Mouse (Mus musculus) 3134 (cell line): ENCODE data around the gene Gimap3.

Experiments
- DNase-seq: peaks from one replicate; pipeline ENCODE4 v3.0.0-alpha.2; 2011; ENCODE audit warnings: low spot score; ENCODE audit not compliant: insufficient read length; ENCODE audit errors: extremely low read depth

Gene Gimap3

DNA sequence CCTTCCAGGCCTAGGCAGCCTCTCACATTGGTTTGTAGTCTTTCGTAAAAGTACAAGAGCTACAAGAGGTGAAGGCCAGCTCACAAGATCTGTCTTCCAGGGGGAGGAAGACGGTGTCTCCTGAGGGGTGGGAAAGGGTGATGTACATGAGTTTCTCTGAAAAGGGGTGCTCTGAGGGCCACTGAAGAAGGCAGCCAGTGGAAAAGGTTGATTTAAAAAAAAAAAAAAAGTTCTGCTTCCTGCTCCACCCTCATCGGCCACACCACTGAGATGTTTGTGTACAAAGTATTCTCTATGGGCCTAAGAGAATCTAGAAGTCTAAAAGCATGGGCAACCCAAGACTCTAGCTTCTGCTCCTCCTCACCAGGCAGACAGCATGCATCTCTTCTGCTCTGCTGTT lies at the start of gene Gimap3:
Gene Gimap3 (minus strand): TSS at position 156 of the 400 bp plus-strand sequence.
- no peak for DNase-seq

DNA sequence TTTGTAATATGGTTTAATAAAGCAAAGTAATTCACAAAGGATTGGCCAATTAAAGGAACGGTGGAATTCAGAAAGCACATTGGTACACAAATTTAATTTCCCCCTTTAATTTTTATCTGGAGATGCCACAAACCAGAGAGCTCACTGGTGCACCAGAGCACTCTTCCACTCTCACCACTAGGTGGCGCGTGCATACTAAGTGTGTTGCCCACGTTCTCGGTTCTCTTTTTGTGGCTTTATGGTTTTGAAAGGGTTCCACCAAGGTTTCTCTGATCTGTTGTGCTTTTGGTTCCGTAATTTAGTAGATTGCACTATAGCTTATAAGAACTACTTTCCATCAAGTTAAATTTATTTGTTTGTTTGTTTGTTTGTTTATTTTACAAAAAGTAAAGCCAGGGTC lies 47.2 kb upstream of the Gimap3 start:
- no peak for DNase-seq

DNA sequence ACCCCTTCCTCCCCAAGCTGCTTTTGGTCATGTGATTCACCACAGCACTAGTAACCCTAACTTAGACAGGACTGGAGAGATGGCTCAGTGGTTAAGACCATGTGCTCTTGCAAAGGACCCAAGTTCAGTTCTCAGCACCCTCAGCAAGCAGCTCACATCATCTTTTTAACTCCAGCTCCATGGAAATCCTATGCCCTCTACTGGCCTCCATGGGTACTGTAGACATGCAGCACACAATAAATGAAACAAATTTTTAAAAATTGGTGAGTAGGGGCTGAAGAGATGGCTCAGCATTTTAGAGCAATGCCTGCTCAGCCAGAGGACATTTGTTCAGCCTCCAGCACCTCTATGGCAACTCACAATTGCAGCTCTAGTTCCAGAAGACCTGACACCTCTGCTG lies 44.4 kb upstream of the Gimap3 start:
- no peak for DNase-seq

DNA sequence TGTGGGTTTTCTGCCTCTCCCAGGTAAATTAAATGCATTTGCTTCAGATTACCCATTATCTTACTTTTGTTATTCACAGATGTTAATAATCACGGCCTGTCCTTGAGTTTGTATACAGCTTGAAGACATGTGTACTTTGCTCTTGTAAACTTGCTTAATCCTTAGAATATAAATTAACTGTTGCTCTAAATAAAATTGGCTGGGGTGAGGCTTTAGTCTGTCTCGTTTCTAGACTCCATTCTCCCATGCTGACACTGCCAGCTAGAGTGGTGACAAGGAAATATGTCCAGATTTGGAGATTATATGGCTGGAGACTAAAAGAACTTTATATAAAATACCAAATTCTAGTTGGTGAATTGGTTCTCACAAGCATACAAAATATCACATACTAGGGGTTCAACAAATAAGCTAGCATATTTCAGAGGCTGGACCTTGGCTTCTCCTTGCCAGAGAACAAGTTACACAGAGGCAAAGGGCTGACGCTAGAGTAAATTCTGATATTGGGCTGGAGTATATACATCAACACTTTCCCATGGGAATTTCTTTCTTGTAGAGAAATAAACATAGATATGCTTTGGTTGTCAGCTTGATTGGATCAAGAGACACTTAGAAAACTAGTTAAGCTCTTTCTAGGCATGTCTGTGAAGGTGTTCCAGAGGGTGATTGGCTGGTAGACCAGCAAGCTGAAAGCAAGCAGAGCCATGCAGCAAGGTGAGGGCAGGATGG lies 39.0 kb upstream of the Gimap3 start:
- no peak for DNase-seq

DNA sequence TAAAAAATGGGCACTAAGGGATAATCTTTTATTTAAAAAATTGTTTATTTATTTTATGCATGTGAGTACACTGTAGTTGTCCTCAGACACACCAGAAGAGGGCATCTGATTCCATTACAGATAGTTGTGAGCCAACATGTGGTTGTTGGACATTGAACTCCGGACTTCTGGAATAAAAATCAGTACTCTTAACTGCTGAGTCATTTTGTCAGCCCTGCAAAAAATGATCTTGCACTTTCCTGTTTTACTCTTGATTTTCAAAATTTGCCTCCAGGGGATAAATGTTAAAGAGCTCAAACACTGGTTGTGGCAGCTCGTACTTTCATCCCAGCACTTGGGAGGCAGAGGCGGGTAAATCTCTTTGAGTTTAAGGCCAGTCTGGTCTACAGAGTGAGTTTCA lies 36.1 kb upstream of the Gimap3 start:
- DNase-seq, result no peak

DNA sequence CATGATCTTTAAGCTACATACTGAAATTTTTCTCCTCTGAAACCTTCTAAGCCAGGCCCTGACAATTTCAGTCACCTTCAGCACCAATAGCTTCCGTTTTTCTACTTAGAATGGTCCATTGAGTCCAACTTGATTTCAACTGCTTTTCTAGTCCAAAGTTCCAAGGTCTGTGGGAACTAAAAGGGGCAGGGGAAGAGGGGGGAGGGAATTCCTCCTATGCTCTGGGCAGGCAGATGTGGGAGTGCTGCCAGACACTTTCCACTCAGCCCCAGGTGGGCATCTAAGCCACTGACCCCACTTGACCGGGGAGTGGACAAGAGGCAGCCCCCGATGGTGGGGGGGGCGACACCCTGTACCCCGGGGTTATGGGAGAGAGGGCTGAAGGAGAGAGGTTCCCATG lies 33.7 kb upstream of the Gimap3 start:
- no peak for DNase-seq

DNA sequence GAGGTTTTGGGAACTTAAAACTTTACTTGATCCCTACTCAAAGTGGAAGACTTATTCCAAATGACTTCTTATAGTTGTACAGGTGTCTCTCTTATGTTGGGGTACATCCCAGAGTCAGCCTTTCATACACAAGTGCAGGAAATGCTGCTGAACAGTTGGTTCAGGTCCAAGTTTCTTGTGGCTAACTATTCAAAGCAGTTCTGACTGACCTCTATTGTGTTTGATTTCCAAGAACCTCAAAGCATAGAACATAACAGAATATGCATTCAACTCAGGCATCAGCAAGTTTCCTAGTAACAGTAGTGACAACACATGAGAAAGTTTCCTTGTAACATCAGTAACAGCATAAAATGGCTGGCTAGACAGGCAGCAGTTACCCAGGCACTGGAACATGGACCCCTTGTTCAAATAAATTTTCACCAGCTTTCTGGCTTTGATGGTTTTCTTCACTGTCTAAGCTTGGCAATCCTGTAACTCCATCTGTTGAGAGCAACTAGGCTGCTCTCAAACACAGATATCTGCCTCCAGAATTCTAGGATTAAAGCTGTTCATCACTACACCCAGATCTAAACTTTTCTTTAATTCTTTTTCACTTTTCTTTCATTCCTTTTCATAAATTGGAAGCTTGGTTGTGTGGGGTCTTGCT lies 32.9 kb upstream of the Gimap3 start:
- DNase-seq, result no peak

DNA sequence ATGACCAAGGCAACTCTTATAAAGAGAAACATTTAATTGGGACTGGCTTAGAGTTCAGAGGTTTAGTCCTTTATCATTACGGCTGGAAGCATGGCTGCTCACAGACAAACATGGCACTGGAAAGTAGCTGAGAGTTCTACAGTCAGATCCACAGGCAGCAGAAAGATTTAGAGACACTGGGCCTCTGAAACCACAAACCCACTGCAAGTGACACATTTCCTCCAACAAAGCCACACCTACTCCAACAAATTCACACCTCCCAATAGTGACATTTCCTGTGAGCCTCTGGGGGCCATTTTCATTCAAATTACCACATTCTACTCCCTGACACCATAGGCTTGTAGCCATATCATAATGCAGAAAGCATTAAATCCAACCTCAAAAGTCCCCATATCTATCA lies 31.2 kb upstream of the Gimap3 start:
- DNase-seq, result peak; percentile 7

DNA sequence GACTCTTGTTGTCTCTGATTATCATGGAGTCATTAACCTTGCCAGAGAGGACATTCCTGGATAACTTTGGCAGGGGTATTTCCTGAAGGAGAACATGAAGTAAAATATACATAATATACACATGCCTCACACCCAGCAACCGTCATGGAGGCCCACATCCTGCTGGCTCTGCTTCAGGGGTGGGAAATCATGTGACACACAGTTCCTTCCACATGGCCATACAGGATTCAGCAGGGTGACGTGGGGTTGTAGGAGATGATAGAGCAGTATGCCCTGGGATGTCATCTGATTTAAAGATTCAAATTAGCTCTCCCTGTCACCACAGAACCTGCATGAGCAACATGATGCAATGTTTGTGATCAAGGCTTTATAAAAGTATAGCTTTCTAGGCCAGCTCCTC lies 17.2 kb upstream of the Gimap3 start:
- no peak for DNase-seq

DNA sequence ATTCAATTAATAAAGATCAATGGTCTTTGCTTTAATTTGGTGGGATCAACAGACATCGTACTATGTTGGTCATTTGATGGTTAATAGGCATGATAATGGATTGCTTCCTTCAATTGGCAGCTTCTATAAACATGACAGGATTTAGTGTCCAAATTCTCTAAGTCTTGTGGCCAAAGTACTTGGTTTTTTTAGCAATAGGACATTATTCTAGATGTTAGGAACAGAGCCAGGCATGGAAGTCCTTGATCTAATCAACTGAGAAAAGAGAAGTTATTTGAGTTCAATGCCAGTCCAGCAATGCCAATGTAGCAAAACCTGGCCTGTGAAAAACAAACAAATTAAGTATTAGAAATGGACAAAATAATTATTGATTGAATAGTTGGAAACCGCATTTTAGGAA lies 14.9 kb upstream of the Gimap3 start:
- no peak for DNase-seq

DNA sequence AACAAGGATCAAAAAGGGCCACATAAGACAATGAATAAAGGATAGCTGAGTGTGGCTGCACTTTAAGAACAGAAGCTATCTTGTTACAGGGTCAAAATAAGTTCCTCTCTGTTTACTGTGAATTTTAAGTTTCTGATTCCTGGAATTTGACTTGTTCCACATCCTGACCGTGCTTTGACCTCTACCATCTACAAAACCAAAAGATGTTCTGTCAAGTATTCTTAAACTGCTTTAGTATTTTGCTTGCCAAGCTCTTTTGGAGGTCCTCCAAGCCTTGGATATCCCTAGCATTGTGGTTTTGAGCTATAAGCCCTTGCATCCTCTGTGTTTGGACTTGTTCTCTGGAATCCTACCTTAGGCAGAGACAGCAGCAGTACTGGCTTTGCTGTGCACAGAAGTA lies 14.5 kb upstream of the Gimap3 start:
- DNase-seq, result peak; percentile 4

DNA sequence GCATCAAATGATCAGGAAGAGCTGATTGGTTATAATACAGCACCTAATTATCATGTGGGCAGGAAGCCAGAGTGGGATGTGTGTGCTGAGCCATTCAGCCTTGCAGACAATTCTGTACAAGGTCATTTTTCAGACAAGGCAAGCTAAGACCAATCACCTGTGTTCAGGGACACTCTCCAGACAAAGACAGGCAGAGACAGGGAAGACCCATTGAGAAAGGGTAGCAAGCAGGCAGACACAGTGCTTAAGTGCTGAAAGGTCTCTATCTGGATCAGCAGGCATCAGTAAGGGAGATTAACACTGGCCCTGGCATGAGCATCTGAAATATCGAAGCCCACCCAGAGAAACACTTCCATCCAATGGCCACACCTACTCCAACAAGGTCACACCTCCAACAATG lies 13.8 kb upstream of the Gimap3 start:
- DNase-seq, result no peak

DNA sequence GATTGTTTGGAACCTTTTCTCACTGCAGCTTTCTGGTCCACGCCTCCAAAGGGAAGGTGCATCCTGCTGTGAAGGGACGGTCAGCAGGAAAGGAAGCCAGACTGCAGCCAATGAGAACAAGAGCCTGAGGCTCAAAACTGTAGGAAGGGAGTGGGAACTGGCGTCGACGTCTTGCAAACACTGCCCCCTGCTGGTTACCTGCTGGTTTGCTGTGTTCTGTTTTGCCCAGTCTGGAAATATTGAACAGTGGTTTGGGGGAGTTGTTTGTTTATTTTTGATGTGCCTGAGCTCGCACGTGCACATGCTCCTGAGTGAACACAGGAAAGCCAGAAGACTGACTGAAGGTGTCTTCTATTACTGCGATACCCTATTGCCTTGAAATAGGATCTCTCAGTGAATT lies 1.4 kb upstream of the Gimap3 start:
- DNase-seq, result peak; percentile 31

DNA sequence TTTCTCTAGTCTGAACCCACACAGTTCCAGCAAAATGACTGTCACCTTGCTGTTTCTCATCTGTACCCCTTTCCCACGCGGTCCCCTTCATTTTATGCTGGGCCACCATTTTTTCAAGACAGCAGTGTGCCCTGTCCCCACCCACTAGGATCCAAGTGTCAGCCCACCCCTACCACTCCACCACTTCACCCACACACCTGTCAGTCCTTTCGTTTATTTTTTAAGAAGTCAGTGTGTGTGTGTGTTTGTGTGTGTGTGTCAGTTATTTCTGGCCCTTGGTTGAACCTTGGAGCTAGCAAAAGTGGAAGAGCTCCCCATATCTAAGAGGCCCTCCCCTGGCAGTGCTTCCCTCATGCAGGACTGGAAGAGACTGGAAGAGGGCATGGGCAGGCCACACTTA lies 1.7 kb downstream of the Gimap3 start:
- DNase-seq, result no peak

DNA sequence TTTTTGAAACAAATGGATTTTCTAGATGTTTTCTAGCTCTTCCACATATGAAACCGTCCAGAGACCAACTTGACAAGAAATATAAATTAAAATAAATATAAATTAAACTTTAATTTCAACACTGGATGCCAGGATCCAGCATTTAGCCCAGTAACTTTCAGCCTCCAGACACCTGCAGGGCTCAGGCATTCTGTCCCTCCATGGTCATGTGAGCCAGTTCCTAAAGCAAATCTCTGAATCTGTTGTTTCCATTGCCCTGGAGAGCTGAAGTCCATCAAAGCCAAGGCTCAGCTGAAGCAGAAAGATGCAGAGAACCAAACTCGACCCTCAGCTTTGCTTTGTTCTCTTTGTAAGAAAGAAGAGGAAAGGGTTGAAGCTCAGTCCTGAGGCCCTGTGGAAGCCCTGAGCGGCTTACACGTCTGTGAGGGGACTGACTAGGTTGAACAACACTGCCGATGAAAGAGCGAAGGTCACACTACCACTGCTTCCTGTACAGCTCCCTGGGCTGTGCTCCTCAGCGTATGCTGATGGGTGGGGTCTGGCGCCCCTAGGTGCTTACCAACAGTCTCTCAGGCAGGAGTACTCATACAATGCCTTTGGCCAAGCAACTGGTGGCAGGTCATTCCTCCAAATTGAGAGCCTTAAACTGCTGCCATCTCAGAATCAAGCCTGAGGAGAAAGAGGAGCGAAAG lies 2.3 kb downstream of the Gimap3 start:
- DNase-seq, result no peak

DNA sequence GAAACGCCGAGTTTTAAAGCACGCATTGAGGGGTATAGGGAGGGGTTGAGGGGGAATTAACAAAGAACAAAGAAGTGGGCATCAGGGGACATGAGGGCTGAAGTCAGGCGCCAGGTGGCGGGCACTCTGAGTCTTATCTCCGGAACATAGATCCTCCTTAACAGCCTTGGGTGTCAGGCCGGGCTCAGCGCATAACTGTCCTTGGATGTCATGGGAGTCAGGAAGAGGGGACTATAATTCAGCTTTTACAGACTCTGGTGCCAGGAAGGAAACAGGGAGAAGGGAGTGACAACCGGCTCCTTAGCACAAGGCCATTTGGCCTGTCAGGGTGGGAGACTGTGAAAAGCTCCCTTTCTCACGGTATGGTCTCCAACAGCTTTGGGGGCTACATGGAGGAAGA lies 6.2 kb downstream of the Gimap3 start:
- DNase-seq, result no peak

DNA sequence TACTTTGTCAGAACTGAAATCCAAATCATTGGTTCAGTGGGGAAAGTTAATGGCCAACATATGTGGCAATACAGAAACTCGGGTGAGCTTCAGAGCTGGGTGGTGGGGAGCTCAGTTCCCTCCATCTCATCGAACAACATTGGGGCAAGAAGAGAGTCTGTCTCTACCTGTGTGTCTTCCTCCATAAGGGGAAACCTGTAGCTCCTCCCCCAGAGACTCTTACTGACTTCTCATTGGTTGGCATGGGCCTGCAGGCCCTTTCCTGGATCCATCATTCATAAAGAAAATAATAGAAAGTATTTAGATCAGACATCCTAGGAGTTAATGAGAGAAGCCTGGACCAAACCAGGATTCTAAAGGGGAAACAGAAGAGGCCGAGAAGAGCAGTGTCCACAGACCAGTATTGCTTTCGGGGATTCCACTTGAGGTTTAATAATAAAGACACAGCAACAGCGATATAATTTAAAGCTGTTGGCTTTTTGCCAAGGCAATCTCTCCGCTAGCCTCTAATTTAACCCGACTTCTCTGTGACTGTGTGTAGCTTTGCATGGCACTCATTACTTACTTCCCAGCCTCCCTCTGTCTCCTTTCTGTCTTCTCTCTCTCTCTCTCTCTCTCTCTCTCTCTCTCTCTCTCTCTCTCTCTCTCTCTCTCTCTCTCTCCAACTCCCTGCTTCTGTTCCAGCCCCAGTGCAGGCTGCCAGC lies 6.9 kb downstream of the Gimap3 start:
- no peak for DNase-seq

DNA sequence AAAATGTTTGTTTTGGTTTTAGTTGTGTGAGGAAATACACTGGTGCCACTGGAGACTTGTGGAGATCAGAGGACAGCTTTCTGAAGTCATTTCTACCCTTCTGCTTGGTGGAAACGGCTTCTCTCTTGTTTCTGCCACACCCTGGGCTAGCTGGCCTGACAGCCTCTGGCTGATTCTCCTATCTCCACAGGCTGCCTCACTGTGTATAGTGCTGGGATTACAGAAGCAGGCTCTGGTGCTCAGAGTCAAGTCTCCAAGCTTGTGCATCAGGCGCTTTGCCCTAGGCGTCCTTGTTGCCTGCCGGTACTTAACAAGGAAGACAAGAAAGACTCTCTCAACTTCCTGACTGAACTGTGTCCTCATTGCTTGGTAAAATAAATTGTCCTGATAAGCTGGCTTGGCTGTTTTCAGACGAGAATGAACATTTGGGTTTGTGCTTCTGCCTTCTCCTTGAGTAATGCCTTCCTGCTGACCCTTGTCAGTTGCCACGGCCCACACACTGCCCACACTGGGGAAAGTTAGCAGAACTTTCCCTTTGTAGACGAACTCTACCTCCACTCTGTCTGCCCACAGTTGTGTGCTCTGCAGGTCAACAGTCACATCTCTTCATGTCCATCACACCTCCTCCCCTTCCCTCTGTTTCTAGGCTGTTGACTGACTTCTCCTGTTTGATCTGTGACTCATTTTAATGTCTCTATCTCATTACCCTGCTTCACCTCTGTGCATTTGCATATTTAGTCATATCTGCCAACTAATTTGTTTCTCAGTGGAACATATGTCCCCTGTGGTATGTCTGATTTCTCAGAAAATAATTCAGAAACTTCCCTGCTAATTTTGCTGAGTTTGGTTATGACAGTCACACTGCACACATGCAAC lies 23.3 kb downstream of the Gimap3 start:
- DNase-seq, result no peak

DNA sequence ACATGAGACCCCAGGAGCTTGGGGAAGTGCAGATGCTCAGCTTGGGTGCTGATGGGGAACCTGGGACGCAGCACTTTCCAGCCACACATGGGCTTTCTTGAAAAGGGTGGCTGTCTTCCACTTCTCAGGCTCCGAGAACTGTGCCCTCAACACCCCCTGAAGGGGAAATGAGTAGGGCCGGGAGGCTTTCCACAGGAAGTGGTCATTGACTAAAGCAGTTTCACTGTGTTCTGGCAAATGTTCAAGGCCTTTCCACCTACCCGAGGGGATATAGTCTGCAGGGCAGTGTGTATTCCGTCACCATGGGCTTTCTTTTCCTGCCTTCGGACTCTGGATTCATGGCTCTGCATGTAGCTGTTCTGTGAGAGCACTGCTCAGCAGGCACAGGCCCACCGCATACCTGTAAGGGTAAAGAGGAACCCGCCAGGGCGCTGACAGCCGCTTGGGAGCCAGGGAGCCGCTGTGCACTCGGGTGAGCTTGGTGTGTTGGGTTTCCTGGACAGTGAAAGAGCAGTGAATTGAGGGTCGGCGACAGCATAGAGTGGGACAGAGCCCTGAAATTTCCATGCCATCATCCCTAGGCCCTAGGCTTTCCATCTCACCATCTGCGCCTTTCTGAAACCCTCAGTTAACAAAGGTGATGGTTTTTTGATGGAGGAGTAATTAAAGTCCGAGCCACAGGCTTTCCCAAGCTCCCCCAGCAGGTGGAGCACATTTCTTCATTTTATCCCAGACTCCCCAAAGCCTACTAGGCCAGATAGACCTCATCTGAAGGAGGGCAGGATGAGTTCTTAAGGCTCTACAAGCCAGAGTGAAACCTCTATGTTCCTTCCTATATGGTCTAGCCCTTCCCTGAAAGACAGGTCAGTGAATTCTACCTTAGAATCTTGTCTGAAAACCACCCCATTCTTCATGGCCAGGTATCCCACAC lies 24.4 kb downstream of the Gimap3 start, which contains the start of gene Gimap5:
Gene Gimap5 (plus strand): TSS at position 239 of the 931 bp plus-strand sequence.
- no peak for DNase-seq
